Mouse (Mus musculus) ovary, postnatal 36 days (tissue): ENCODE data around the gene Mta2.
"Not testable (repeated sequence)": the region's sequence is repeated elsewhere in the genome, so short reads cannot be mapped to it uniquely, and the experiment has no call there.

Source experiments
- DNase-seq: peaks from one replicate; pipeline ENCODE4 v3.0.0; 2022; ENCODE audit warnings: low spot score, mixed read lengths

The Mta2 gene

GRCm38 (mm10) chr19:8967373-8967743 lies 25.7 kb downstream of the Mta2 start:
- no peak for DNase-seq

- DNase-seq, result no peak
Measured at GRCm38 (mm10) chr19:8967893-8968292, 26.2 kb downstream of the Mta2 start.

- DNase-seq, result not testable (repeated sequence)
Measured at GRCm38 (mm10) chr19:8972491-8972890, 30.8 kb downstream of the Mta2 start.

GRCm38 (mm10) chr19:8974638-8975037 lies 33.0 kb downstream of the Mta2 start:
- DNase-seq, result no peak

- no peak for DNase-seq
Measured at GRCm38 (mm10) chr19:8975491-8975890, 33.8 kb downstream of the Mta2 start.

- peak; percentile 48 for DNase-seq
Measured at GRCm38 (mm10) chr19:8976535-8976934, 34.9 kb downstream of the Mta2 start.

- DNase-seq, result no peak
Measured at GRCm38 (mm10) chr19:8980771-8981170, 39.1 kb downstream of the Mta2 start.

GRCm38 (mm10) chr19:8981450-8982168 lies 39.9 kb downstream of the Mta2 start:
- no peak for DNase-seq

GRCm38 (mm10) chr19:8982303-8983149 lies 40.9 kb downstream of the Mta2 start:
- DNase-seq, result no peak

GRCm38 (mm10) chr19:8983150-8983650 lies 41.5 kb downstream of the Mta2 start:
- no peak for DNase-seq

- peak; percentile 68 for DNase-seq
Measured at GRCm38 (mm10) chr19:8984255-8984868, 42.7 kb downstream of the Mta2 start.

- DNase-seq, result no peak
Measured at GRCm38 (mm10) chr19:8985891-8986290, 44.2 kb downstream of the Mta2 start.

GRCm38 (mm10) chr19:8987816-8988215 lies 46.1 kb downstream of the Mta2 start:
- no peak for DNase-seq

- DNase-seq, result no peak
Measured at GRCm38 (mm10) chr19:8988346-8989065, 46.8 kb downstream of the Mta2 start.

GRCm38 (mm10) chr19:8989066-8989566 lies 47.4 kb downstream of the Mta2 start, which contains the start of gene Ahnak:
Gene Ahnak, plus strand, starts transcription at chr19:8989284.
- peak; percentile 82 for DNase-seq

- peak; percentile 88 for DNase-seq
Measured at GRCm38 (mm10) chr19:8989567-8990431, 48.1 kb downstream of the Mta2 start.

- no peak for DNase-seq
Measured at GRCm38 (mm10) chr19:8990432-8991102, 48.9 kb downstream of the Mta2 start.

- DNase-seq, result no peak
Measured at GRCm38 (mm10) chr19:8991245-8991870, 49.7 kb downstream of the Mta2 start.

GRCm38 (mm10) chr19:8991871-8992735 lies 50.4 kb downstream of the Mta2 start:
- peak; percentile 25 for DNase-seq
